Mouse (Mus musculus) small intestine, adult 2 months (tissue): ENCODE measurements around the gene Gm20388.

Experiments
- CTCF ChIP-seq: fragments of 200-500 bp; IDR thresholded peaks from 2 replicates; pipeline ENCODE4 v1.5.1; 2012; ENCODE audit warnings: low read depth, mild to moderate bottlenecking, control low read depth, inconsistent platforms, low read length, moderate library complexity, mixed read lengths; ENCODE audit not compliant: insufficient replicate concordance, insufficient read length; ENCODE audit errors: extremely low read depth
- POLR2A ChIP-seq: fragments of 200-500 bp; IDR thresholded peaks from 2 replicates; pipeline ENCODE4 v1.6.1; 2012; ENCODE audit warnings: low read depth, mild to moderate bottlenecking, control low read depth, inconsistent platforms, low read length, moderate library complexity

DNA sequence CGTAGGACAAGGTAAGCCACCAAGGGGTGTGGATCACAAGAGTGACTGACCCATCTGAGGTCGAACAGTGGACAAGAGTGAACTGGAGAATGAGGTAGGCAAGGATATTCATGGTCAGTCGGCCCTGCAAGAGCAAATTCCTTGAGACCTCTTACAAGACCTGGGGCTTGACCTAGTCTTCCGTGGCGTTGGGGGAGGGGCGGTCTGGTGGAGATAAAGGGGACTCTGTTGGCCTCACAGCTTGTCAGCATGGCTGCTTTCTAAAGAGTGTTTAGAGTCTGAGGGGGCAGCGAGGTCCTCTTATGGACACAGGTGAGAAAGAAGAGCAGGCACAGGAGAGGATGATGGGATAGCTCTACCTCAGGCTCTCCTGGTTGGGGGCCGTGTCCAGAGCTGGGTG is 258.5 kb downstream of the Gm20388 start:
- TF ChIP-seq CTCF (no peak), POLR2A (no peak)
